In genomic region chr9:41469414-41469813, GRCm38 (mm10) we compare ENCODE assay signal across 15 mouse cellular contexts.
DNase-seq lines count a peak whose midpoint lies in the region; ATAC-seq and TF ChIP-seq lines count a peak whose summit lies in the region.
"Had no signal": no experiment of that assay in that cellular context is flagged by ENCODE, and none has a peak within 500 bp of the region (broad histone marks: within the 10 kb centered on the region; RNA-seq: fewer than 3 reads in every experiment).

No protein-coding gene starts in this region.

- no peak for TF ChIP-seq POLR2A in limb, embryonic 14.5 days (IDR thresholded peaks at IDR 0.05; ENCODE audit: borderline replicate concordance, extremely low read depth, insufficient read depth, insufficient read length)

- no peaks in the 10 kb centered on the region for H3K27me3 ChIP-seq in hindbrain, embryonic 10.5 days (ENCODE audit: insufficient read depth, poor library complexity, severe bottlenecking)
- H3K27me3 ChIP-seq in hindbrain, embryonic 11.5 days (ENCODE audit: control insufficient read depth, insufficient read depth, low read length): no peaks in the 10 kb centered on the region
- H3K27me3 ChIP-seq in forebrain, embryonic 14.5 days (replicated peaks; ENCODE audit: control insufficient read depth, insufficient read depth, low read length): no peaks in the 10 kb centered on the region
- no peaks in the 10 kb centered on the region for H3K27me3 ChIP-seq in limb, embryonic 14.5 days (ENCODE audit: control insufficient read depth, insufficient read depth, low read length)
- H3K27me3 ChIP-seq: midbrain, embryonic 12.5 days; neural tube, embryonic 12.5 days had no signal

- ATAC-seq in hindbrain, embryonic 11.5 days (ENCODE audit: low FRiP score): no peak
- ATAC-seq in forebrain, embryonic 14.5 days: no peak
- ATAC-seq in limb, embryonic 14.5 days (ENCODE audit: low FRiP score, low read depth): no peak
- ATAC-seq: lung, postnatal 0 days had no signal

- 89% methylated on average over 5 of the region's 5 CpGs for WGBS in hindbrain, embryonic 10.5 days
- 92% methylated on average over 5 of the region's 5 CpGs for WGBS in hindbrain, embryonic 11.5 days
- WGBS in forebrain, embryonic 14.5 days: 91% methylated on average over 5 of the region's 5 CpGs
- WGBS in limb, embryonic 14.5 days: 68% methylated on average over 5 of the region's 5 CpGs

- no peak overlapping the region for H3K9ac ChIP-seq in hindbrain, embryonic 11.5 days (ENCODE audit: low read depth, low read length)
- H3K9ac ChIP-seq in forebrain, embryonic 14.5 days (ENCODE audit: low read length): no peak overlapping the region
- no peak overlapping the region for H3K9ac ChIP-seq in limb, embryonic 14.5 days (ENCODE audit: low read depth, low read length, severe bottlenecking)
- H3K9ac ChIP-seq: midbrain, embryonic 12.5 days; neural tube, embryonic 12.5 days had no signal

- no peaks in the 10 kb centered on the region for H3K9me3 ChIP-seq in hindbrain, embryonic 10.5 days
- no peaks in the 10 kb centered on the region for H3K9me3 ChIP-seq in hindbrain, embryonic 11.5 days (ENCODE audit: control insufficient read depth, low read length)
- no peaks in the 10 kb centered on the region for H3K9me3 ChIP-seq in forebrain, embryonic 14.5 days (replicated peaks; ENCODE audit: control insufficient read depth, low read length)
- no peaks in the 10 kb centered on the region for H3K9me3 ChIP-seq in limb, embryonic 14.5 days (ENCODE audit: control insufficient read depth, low read length)
- H3K9me3 ChIP-seq: midbrain, embryonic 12.5 days; neural tube, embryonic 12.5 days had no signal

- H3K27ac ChIP-seq in hindbrain, embryonic 10.5 days: peak overlapping the region; percentile 12; the same call in 1 of the 2 replicates
- no peak overlapping the region for H3K27ac ChIP-seq in hindbrain, embryonic 11.5 days (ENCODE audit: low read depth, low read length)
- 0 out of 2 replicates have a peak overlapping the region, but pooled peaks have one; percentile 2 for H3K27ac ChIP-seq in brown adipose tissue, adult 24 weeks (replicated peaks; ENCODE audit: low read depth, low read length)
- H3K27ac ChIP-seq in forebrain, embryonic 14.5 days (ENCODE audit: low read depth, low read length): 0 out of 2 replicates have a peak overlapping the region, but pooled peaks have one; percentile 30
- peak overlapping the region; percentile 75 for H3K27ac ChIP-seq in limb, embryonic 14.5 days (replicated peaks; ENCODE audit: low read depth, low read length)
- H3K27ac ChIP-seq: neural tube, embryonic 12.5 days had no signal

- no peak overlapping the region for H3K4me3 ChIP-seq in hindbrain, embryonic 10.5 days
- H3K4me3 ChIP-seq in hindbrain, embryonic 11.5 days (ENCODE audit: low read depth, low read length): no peak overlapping the region
- H3K4me3 ChIP-seq in brown adipose tissue, adult 24 weeks (ENCODE audit: insufficient read depth, low read depth, low read length): no peak overlapping the region
- no peak overlapping the region for H3K4me3 ChIP-seq in forebrain, embryonic 14.5 days (ENCODE audit: low read depth, low read length)
- no peak overlapping the region for H3K4me3 ChIP-seq in limb, embryonic 14.5 days (replicated peaks; ENCODE audit: low read length)
- H3K4me3 ChIP-seq: midbrain, embryonic 12.5 days; neural tube, embryonic 12.5 days had no signal

- no peak overlapping the region for H3K4me2 ChIP-seq in hindbrain, embryonic 11.5 days (replicated peaks; ENCODE audit: low read depth, low read length)
- no peak overlapping the region for H3K4me2 ChIP-seq in forebrain, embryonic 14.5 days (ENCODE audit: low read length)
- H3K4me2 ChIP-seq in limb, embryonic 14.5 days (replicated peaks; ENCODE audit: low read depth, low read length, severe bottlenecking): no peak overlapping the region
- H3K4me2 ChIP-seq: midbrain, embryonic 12.5 days; neural tube, embryonic 12.5 days had no signal

- H3K4me1 ChIP-seq in hindbrain, embryonic 10.5 days (replicated peaks): peaks cover 23% of the 10 kb centered on the region
- H3K4me1 ChIP-seq in hindbrain, embryonic 11.5 days (replicated peaks; ENCODE audit: control insufficient read depth, insufficient read depth, low read length): 0 out of 2 replicates have a peak, but pooled peaks cover 6% of the 10 kb centered on the region
- peaks cover 5% of the 10 kb centered on the region; the same call in 1 of the 2 replicates for H3K4me1 ChIP-seq in brown adipose tissue, adult 24 weeks (ENCODE audit: control insufficient read depth, insufficient read depth, insufficient read length, low read length)
- peaks cover 14% of the 10 kb centered on the region for H3K4me1 ChIP-seq in forebrain, embryonic 14.5 days (ENCODE audit: control insufficient read depth, insufficient read depth, low read length)
- H3K4me1 ChIP-seq in limb, embryonic 14.5 days (ENCODE audit: control insufficient read depth, insufficient read depth, low read length): peaks cover 25% of the 10 kb centered on the region

- no peak for DNase-seq in hindbrain, embryonic 10.5 days (ENCODE audit: low spot score)
- no peak for DNase-seq in hindbrain, embryonic 11.5 days (ENCODE audit: low spot score)
- DNase-seq in forebrain, embryonic 14.5 days (ENCODE audit: low spot score): no peak
- no peak for DNase-seq in limb, embryonic 14.5 days (ENCODE audit: low spot score)
- no peak for DNase-seq in frontal cortex, postnatal 36 days (ENCODE audit: low spot score in 2 of 2)
- no peak for DNase-seq in right cerebral cortex, postnatal 25 days
- no peak for DNase-seq in cerebellum, adult 11-12 months
- DNase-seq: adrenal gland, postnatal 10 days; kidney, adult 2 months; liver; thymus, postnatal 4 days had no signal

- peaks cover 26% of the 10 kb centered on the region; the same call in 1 of the 2 replicates for H3K36me3 ChIP-seq in hindbrain, embryonic 10.5 days
- no peaks in the 10 kb centered on the region for H3K36me3 ChIP-seq in hindbrain, embryonic 11.5 days (ENCODE audit: control insufficient read depth, insufficient read depth, low read length)
- no peaks in the 10 kb centered on the region for H3K36me3 ChIP-seq in forebrain, embryonic 14.5 days (ENCODE audit: control insufficient read depth, insufficient read depth, low read length)
- H3K36me3 ChIP-seq in limb, embryonic 14.5 days (ENCODE audit: control insufficient read depth, insufficient read depth, low read length): no peaks in the 10 kb centered on the region
- H3K36me3 ChIP-seq: midbrain, embryonic 12.5 days; neural tube, embryonic 12.5 days had no signal
